Mouse (Mus musculus): ENCODE results near the gene Trpv2. TPM values are rescaled to one million over a fixed set of nuclear protein-coding genes. Genes with fewer than 3 reads are reported as not detected.

The Trpv2 gene
- polyA plus RNA-seq, 1 experiment from 2014 or later: 8.2 TPM

DNA sequence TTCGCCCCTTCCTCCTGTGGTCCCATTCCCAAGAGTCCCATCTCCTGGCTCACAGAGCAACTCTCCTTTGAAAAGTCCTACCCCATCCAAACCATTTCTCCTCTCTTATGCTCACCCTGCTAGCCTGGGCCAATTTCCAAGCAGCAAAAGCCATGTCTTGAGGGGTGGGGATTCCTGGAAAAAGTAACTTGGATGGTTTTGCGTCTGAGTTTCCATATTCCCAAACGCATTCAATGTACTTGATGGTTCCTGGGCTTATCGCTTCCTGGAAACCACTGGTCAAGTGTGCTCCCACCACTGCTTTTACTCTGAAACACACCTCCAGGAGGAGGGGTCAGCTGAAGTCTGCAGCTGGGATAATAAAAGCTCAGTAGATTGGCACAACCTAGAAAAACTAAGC, 64.1 kb downstream of the Trpv2 start:
- WGBS: 96% methylated on average over 4 of the region's 4 CpGs
- no peaks in the 10 kb centered on the region for H3K36me3 ChIP-seq (ENCODE audit: poor library complexity, severe bottlenecking)
- no peak overlapping the region for H3K4me2 ChIP-seq
- peaks cover 14% of the 10 kb centered on the region for H3K4me1 ChIP-seq
- no peaks in the 10 kb centered on the region for H3K9me3 ChIP-seq (replicated peaks)
- no peak for ATAC-seq
- no peak overlapping the region for H3K27ac ChIP-seq
- H3K4me3 ChIP-seq: no peak overlapping the region
- H3K9ac ChIP-seq: no peak overlapping the region
- no peaks in the 10 kb centered on the region for H3K27me3 ChIP-seq

DNA sequence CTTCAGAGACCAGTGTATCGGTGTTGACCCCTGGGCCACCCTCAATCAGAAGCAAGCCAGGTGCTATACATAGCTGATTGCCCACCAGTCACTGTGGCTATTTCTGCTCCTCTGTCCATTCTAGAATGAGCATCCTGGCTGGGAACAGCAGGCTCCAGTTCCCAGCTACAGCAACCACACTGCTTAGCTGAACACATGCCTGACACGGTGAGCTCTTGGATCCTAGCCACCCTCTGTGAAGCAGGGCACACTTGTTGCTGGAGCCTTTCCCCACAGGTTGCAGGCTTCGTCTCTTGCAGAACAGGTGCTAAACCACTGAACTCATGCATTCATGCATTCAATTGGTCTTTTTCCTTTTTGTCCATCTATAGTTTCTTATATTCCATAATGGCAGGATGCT, 66.1 kb downstream of the Trpv2 start:
- no peak overlapping the region for H3K4me3 ChIP-seq

DNA sequence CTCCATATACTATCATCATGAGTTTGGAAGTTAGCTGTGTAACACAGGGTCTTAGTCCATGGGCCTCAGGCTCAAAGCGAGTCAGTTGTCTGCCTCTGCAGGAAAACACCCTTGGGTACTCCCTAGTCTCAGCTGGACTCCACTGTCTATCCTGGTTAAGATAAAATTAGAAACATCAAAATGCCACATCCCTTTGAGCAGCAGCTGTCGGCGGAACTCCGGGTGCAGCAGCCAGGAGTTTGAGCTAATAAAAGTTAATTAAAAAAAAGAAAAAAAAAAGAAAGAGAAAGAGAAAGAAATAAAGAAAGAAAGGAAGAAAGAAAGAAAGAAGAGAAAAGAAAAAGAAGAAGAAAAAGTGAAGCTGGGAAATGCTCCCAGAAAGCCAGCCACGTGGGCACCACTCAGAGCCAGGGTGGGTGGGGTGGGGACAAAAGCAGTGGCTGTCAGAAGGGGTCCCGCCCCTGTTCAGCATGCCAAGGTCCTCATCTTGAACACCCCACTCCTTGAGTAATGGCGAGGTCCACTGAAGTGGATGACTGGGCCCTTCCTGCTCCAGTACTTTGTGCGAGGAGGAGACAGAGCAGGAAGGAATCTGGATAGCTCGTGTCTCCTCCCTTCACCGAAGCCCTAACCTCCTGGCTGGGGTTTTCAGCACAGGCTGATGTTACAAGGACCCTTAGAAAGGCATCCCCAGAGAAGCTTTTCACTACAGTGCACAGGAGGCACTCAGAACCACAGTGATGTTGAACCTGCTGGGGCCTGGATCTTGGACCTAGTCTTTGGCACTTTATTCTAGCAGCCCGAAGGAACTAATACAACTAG, 67.9 kb downstream of the Trpv2 start:
- H3K27me3 ChIP-seq: no peaks in the 10 kb centered on the region
- 59% methylated on average over 11 of the region's 11 CpGs for WGBS
- no peak overlapping the region for H3K9ac ChIP-seq
- ATAC-seq: no peak
- H3K36me3 ChIP-seq (ENCODE audit: poor library complexity, severe bottlenecking): no peaks in the 10 kb centered on the region
- no peak overlapping the region for H3K4me3 ChIP-seq
- no peak overlapping the region for H3K4me2 ChIP-seq
- no peaks in the 10 kb centered on the region for H3K9me3 ChIP-seq (replicated peaks)
- peaks cover 50% of the 10 kb centered on the region for H3K4me1 ChIP-seq
- H3K27ac ChIP-seq: no peak overlapping the region

More for the DNA sequence above, 66.1 kb downstream of the Trpv2 start:
- H3K4me1 ChIP-seq: peaks cover 32% of the 10 kb centered on the region
- 70% methylated on average over 3 of the region's 3 CpGs for WGBS
- no peaks in the 10 kb centered on the region for H3K27me3 ChIP-seq
- H3K9ac ChIP-seq: no peak overlapping the region
- no peaks in the 10 kb centered on the region for H3K9me3 ChIP-seq (replicated peaks)
- H3K36me3 ChIP-seq (ENCODE audit: poor library complexity, severe bottlenecking): no peaks in the 10 kb centered on the region
- no peak overlapping the region for H3K27ac ChIP-seq
- no peak overlapping the region for H3K4me2 ChIP-seq
- ATAC-seq: no peak

DNA sequence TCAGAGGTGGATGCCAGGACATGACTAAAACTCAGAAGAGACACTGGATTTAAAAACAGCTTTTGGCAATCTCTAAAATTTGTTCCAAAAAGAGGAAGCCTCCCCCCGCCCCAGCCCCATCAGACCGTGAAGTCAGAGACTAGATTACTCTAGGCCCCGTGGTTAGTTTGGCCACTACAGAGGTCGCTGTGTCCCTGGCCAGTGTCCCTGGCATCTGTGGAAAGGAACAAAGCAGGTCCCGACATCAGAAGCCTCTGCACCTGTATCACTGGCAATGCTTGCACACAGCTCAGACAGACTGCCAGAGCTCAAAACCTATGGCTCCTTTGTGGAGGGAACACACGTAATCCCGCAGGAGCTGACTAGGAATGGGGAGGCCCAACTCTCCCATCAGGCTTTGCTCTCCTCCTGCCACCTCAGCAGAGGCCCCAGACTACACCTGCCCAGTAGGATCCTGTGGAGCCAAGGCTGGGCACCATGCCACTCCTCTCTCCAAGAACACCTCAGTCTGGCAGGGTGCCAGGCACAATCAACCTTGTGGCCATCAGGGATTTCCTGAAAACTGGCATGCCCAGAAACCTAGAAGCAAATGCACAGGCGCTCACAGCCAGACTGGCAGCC, 68.8 kb downstream of the Trpv2 start:
- Histone ChIP-seq H3K9ac (0 out of 2 replicates have a peak overlapping the region, but pooled peaks have one; percentile 21), H3K4me2 (no peak overlapping the region), H3K27ac (peak overlapping the region; percentile 25), H3K4me1 (peaks cover 58% of the 10 kb centered on the region), H3K27me3 (no peaks in the 10 kb centered on the region), H3K9me3 (replicated peaks) (no peaks in the 10 kb centered on the region), H3K36me3 (ENCODE audit: poor library complexity, severe bottlenecking) (no peaks in the 10 kb centered on the region), H3K4me3 (no peak overlapping the region)
- 65% methylated on average over 8 of the region's 8 CpGs for WGBS
- ATAC-seq: no peak

DNA sequence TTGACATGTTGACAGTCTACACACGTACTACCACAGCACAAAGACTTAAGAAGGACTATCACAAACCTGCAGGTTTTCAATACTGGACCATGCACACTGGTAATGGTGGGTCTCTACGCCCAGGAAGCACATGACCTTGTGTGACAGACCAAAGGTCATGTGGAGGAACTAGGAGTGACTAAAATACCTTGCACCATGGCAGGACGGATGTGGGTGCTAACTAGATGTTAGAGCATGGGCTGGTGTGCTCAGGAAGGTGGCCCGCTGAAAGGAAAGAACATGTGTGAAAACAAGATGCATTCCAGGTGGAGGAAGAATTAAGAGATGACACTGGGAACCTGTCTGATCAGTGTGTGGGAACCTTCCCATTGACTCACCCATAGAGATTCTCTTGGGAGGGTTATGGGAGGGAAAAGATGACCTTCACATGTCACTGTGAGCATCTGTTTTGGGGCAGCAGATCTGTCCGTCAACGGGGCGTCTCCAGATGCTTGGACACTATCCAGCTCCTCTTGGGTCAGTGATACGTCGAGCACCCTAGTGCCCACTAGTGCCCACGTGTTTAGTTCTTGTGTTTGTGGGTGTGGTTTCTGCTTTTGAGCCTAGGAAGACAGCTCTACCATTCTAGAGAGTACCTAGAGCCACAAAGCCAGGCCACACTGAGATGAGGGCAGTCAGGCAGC, 69.5 kb downstream of the Trpv2 start:
- no peak overlapping the region for H3K9ac ChIP-seq
- H3K27ac ChIP-seq: peak overlapping the region; percentile 25; the same call in 1 of the 2 replicates
- WGBS: 86% methylated on average over 10 of the region's 10 CpGs
- no peaks in the 10 kb centered on the region for H3K9me3 ChIP-seq (replicated peaks)
- peaks cover 58% of the 10 kb centered on the region for H3K4me1 ChIP-seq
- H3K4me2 ChIP-seq: no peak overlapping the region
- H3K27me3 ChIP-seq: no peaks in the 10 kb centered on the region
- no peak for ATAC-seq
- H3K4me3 ChIP-seq: no peak overlapping the region
- no peaks in the 10 kb centered on the region for H3K36me3 ChIP-seq (ENCODE audit: poor library complexity, severe bottlenecking)

DNA sequence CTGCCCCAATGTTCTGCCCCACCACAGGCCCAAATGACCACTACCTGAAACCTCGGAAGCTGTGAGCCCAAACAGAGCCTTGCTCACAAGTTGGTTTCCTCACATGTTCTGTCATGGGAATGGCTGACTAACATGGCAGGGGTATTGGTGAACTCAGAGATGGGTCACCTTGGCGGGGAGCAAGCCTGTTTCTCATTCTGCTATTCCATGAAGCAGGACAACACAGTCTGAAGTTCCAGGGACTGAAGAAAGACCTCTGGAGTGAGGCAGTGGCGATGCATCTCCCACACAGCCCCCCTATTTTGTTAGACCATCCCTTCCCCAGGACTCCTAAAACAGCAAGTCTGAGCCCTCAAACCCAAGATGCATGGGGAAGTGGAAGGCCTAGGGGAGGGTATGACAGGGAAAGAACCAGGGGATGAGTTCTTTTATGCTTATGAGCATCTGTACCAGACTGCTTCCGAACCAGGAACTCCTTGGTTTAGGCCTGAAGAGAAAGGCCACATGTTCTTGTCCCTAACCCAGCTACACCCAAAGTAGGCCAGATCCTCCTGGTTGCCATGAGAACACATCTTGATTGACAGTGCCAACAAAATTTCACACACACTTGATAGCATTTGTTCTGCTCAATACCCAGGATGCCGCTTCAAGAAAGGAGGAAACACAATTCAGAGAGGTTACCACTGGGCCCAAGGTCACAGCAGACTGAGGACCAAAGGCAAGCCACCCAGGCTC, 70.5 kb downstream of the Trpv2 start:
- Histone ChIP-seq H3K27ac (peak overlapping the region; percentile 5; the same call in 1 of the 2 replicates), H3K9me3 (replicated peaks) (no peaks in the 10 kb centered on the region), H3K36me3 (ENCODE audit: poor library complexity, severe bottlenecking) (no peaks in the 10 kb centered on the region), H3K4me3 (no peak overlapping the region), H3K4me1 (peaks cover 58% of the 10 kb centered on the region), H3K4me2 (no peak overlapping the region), H3K9ac (no peak overlapping the region), H3K27me3 (no peaks in the 10 kb centered on the region)
- WGBS: 93% methylated on average over 5 of the region's 5 CpGs
- ATAC-seq: no peak

DNA sequence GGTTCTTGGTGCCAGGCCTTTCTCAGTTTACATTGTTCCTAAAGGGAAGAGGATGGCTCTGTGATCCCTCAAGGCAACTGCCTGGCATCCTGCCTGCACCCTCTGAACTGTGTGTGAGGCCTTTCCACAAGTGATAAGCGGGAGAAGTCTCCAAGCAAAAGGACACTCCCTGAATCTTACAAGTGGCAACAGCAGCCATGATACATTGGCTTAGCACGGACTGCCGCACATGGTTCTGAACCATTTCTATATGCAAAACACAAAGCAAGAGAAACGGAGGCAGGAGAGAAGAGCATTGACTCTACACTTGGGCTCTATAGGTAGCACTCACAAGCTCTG, 71.0 kb downstream of the Trpv2 start:
- Histone ChIP-seq H3K4me2 (peak overlapping the region; percentile 96), H3K27ac (peak overlapping the region; percentile 5; the same call in 1 of the 2 replicates), H3K36me3 (ENCODE audit: poor library complexity, severe bottlenecking) (no peaks in the 10 kb centered on the region), H3K9me3 (replicated peaks) (no peaks in the 10 kb centered on the region), H3K9ac (no peak overlapping the region), H3K4me3 (no peak overlapping the region), H3K4me1 (peaks cover 60% of the 10 kb centered on the region), H3K27me3 (no peaks in the 10 kb centered on the region)
- WGBS: 90% methylated on average over 4 of the region's 4 CpGs
- no peak for ATAC-seq

DNA sequence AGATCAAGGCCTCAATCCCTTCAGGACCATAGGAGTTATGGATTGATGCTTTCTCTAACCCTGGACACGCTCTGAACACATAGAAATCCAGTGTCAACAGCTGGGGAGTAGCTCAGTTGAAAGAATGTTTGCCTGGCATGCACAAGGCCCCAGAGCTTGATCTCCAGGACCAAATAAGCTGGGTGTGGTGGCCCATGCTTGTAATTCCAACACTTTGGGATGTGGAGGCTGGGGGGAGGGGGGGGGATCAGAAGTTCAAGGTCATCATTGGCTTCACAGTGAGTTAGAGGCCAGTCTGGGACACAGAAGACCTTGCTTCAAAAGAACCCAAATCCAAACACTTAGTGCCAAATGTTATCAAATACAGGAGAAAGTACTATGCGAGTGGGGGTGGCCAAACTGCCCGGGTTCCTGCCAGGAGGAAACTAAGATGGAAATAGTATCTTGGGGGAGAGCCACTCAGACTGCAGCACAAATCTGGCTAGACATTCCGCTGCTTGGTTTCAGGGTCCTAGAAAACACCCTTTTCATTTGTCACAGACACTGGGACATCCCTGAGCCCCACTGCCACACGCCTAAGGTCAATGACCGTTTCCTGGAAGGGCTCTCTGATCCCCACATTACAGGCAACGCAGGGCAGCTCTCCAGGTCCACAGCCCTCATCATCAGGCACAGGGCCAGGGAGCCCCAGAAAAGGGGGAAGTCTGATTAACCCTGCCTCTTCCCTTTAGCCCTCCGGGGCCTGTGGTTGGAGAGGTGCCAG, 71.6 kb downstream of the Trpv2 start:
- Histone ChIP-seq H3K27ac (peak overlapping the region; percentile 15; the same call in 1 of the 2 replicates), H3K9ac (peak overlapping the region; percentile 51), H3K4me3 (peak overlapping the region; percentile 24), H3K4me2 (peak overlapping the region; percentile 96), H3K27me3 (no peaks in the 10 kb centered on the region), H3K9me3 (replicated peaks) (no peaks in the 10 kb centered on the region), H3K36me3 (ENCODE audit: poor library complexity, severe bottlenecking) (no peaks in the 10 kb centered on the region), H3K4me1 (peaks cover 65% of the 10 kb centered on the region)
- 45% methylated on average over 8 of the region's 8 CpGs for WGBS
- no peak for ATAC-seq

DNA sequence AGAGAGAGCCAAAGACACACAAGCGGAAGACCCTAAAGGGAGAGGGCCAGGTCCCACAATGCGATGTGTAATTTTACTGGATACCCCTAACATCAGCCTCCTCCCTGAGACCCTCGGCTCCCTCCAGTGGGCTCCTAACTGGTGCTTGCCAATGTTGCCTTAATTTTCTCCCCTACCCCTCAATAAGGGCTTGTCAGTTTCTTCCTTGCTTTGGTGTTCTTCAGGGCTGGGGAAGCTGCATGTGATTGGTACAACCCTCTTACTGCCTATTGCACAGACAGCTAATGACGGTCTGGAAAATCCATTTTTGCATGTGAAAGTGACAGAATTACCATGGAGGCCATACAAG, 72.2 kb downstream of the Trpv2 start:
- Histone ChIP-seq H3K4me1 (peaks cover 66% of the 10 kb centered on the region), H3K9me3 (replicated peaks) (no peaks in the 10 kb centered on the region), H3K9ac (peak overlapping the region; percentile 51), H3K4me3 (peak overlapping the region; percentile 24), H3K27me3 (no peaks in the 10 kb centered on the region), H3K4me2 (peak overlapping the region; percentile 96), H3K27ac (0 out of 2 replicates have a peak overlapping the region, but pooled peaks have one; percentile 15), H3K36me3 (ENCODE audit: poor library complexity, severe bottlenecking) (no peaks in the 10 kb centered on the region)
- no peak for ATAC-seq
- 39% methylated on average over 4 of the region's 4 CpGs for WGBS

DNA sequence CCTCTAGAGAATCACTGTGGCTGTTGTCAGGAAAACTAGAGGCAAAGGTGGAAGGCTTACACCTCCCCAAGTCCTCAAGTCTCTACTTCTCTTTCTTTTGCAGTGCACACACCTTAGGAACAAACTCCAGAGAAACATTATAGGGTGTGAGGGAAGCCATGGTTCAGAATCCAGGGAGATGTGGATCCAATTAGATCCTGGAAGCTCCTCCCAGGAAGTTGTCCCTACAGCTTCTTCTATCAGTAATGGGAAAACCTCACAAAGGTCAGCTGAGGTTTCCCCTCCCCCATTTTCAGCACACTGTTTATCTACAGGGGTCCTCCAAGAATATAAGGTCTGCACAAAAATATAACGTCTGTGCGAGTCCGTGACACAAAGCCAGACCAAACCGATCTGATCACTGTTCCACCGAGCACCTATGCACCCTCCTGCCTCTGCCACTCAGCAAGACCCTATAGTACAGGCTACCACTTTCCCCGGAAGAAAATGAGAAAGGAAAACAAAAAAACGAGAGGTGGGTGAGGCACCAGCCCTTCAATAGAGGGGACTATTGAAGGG, 72.8 kb downstream of the Trpv2 start:
- 0 out of 2 replicates have a peak overlapping the region, but pooled peaks have one; percentile 15 for H3K27ac ChIP-seq
- H3K9ac ChIP-seq: peak overlapping the region; percentile 85; the same call in 1 of the 2 replicates
- no peaks in the 10 kb centered on the region for H3K9me3 ChIP-seq (replicated peaks)
- H3K27me3 ChIP-seq: no peaks in the 10 kb centered on the region
- WGBS: 51% methylated on average over 7 of the region's 7 CpGs
- peak overlapping the region; percentile 96 for H3K4me2 ChIP-seq
- no peak for ATAC-seq
- H3K4me1 ChIP-seq: peaks cover 68% of the 10 kb centered on the region
- H3K36me3 ChIP-seq (ENCODE audit: poor library complexity, severe bottlenecking): no peaks in the 10 kb centered on the region
- H3K4me3 ChIP-seq: peak overlapping the region; percentile 72
